Mouse (Mus musculus) lung, postnatal 0 days (tissue): Measurements from ENCODE around the gene Fignl1.

Source experiments
- CTCF ChIP-seq: IDR thresholded peaks from 2 replicates; pipeline ENCODE4 v1.5.1; 2016; ENCODE audit warnings: antibody characterized with exemption, mild to moderate bottlenecking
- EP300 ChIP-seq: IDR thresholded peaks from 2 replicates; pipeline ENCODE4 v1.6.1; 2016; ENCODE audit warnings: antibody characterized with exemption, mild to moderate bottlenecking, control low read depth

- TF ChIP-seq EP300 (peak; percentile 79), CTCF (no peak)
These were observed 39.7 kb upstream of the Fignl1 start for GRCm38 (mm10) chr11:11848467-11848866.
